Mouse (Mus musculus) C2C12 (cell line): Measurements from ENCODE around the gene Ppp2r5c. TPM values are rescaled to one million over a fixed set of nuclear protein-coding genes. Genes with fewer than 3 reads are reported as not detected.

ENCODE experiments used
- H3K27me3 ChIP-seq: one replicate; pipeline ENCODE4 v1.6.1; 2011; ENCODE audit not compliant: control insufficient read depth, insufficient read depth, insufficient read length
- H3K36me3 ChIP-seq: one replicate; pipeline ENCODE4 v1.6.1; 2011; ENCODE audit not compliant: control insufficient read depth, insufficient read depth
- H3K4me3 ChIP-seq: one replicate; pipeline ENCODE4 v1.5.1; 2011; ENCODE audit warnings: mild to moderate bottlenecking, control low read depth; ENCODE audit not compliant: poor library complexity, insufficient read depth, severe bottlenecking
- H3K79me2 ChIP-seq: one replicate; pipeline ENCODE4 v1.6.1; 2011; ENCODE audit not compliant: control insufficient read depth, insufficient read depth
- H3K79me3 ChIP-seq: one replicate; pipeline ENCODE4 v1.6.1; 2011; ENCODE audit warnings: low read depth, control low read depth
- H3ac ChIP-seq: one replicate; pipeline ENCODE3; 2011; ENCODE audit warnings: low read depth; ENCODE audit not compliant: control insufficient read depth, insufficient read length
- CEBPB ChIP-seq: IDR thresholded peaks from one replicate; pipeline ENCODE4 v1.6.1; 2011; ENCODE audit warnings: low read depth, mild to moderate bottlenecking, control low read depth, moderate library complexity
- CTCF ChIP-seq: IDR thresholded peaks from one replicate; pipeline ENCODE4 v1.5.1; 2011; ENCODE audit not compliant: control insufficient read depth, insufficient read depth, insufficient read length
- FOSL1 ChIP-seq: IDR thresholded peaks from one replicate; pipeline ENCODE4 v1.8.0; 2011; ENCODE audit warnings: mild to moderate bottlenecking, low read length; ENCODE audit not compliant: poor library complexity, insufficient read depth, severe bottlenecking
- MAX ChIP-seq: IDR thresholded peaks from one replicate; pipeline ENCODE4 v1.6.1; 2011; ENCODE audit warnings: mild to moderate bottlenecking, control low read depth
- MYOD1 ChIP-seq: IDR thresholded peaks from one replicate; pipeline ENCODE4 v1.6.1; 2011; ENCODE audit warnings: low read depth; ENCODE audit not compliant: control insufficient read depth, insufficient read length
- MYOG ChIP-seq: IDR thresholded peaks from one replicate; pipeline ENCODE4 v1.6.1; 2011; ENCODE audit not compliant: control insufficient read depth, insufficient read length; ENCODE audit errors: extremely low read depth
- USF1 ChIP-seq: IDR thresholded peaks from one replicate; pipeline ENCODE4 v1.6.1; 2011; ENCODE audit warnings: low read depth, mild to moderate bottlenecking, control low read depth, moderate library complexity
- polyA plus RNA-seq: library from polyadenylated mRNA; unstranded; fragments of >200 nt; fragmentation: generic; extraction: Trizol; gene quantifications from one replicate; pipeline ENCODE4 v1.2.1, GENCODE M21; 2012; ENCODE audit warnings: missing spikeins

Gene Ppp2r5c
- polyA plus RNA-seq, 1 experiment = 35.5 TPM

- no peak for TF ChIP-seq MAX
- no peak for TF ChIP-seq CTCF
- TF ChIP-seq MYOG = no peak
- no peak for TF ChIP-seq USF1
- no peak for TF ChIP-seq CEBPB
- TF ChIP-seq FOSL1 = no peak
- TF ChIP-seq MYOD1 = no peak
- H3K79me2 ChIP-seq = no peaks in the 10 kb centered on the region
- no peak overlapping the region for H3ac ChIP-seq
- no peaks in the 10 kb centered on the region for H3K36me3 ChIP-seq
- H3K27me3 ChIP-seq = no peaks in the 10 kb centered on the region
- H3K4me3 ChIP-seq = no peak overlapping the region
- no peaks in the 10 kb centered on the region for H3K79me3 ChIP-seq
Measured at GRCm38 (mm10) chr12:110478601-110479008, 31.7 kb downstream of the Ppp2r5c start.

- H3K79me3 ChIP-seq = no peaks in the 10 kb centered on the region
- H3K79me2 ChIP-seq = no peaks in the 10 kb centered on the region
- no peaks in the 10 kb centered on the region for H3K27me3 ChIP-seq
- no peaks in the 10 kb centered on the region for H3K36me3 ChIP-seq
- no peak overlapping the region for H3ac ChIP-seq
- H3K4me3 ChIP-seq = no peak overlapping the region
- TF ChIP-seq FOSL1 (no peak), MAX (no peak), CEBPB (no peak), CTCF (no peak), MYOG (no peak), MYOD1 (no peak), USF1 (no peak)
Measured at GRCm38 (mm10) chr12:110479268-110479667, 32.3 kb downstream of the Ppp2r5c start.

- Histone ChIP-seq H3ac (no peak overlapping the region), H3K79me2 (peaks cover 5% of the 10 kb centered on the region), H3K79me3 (no peaks in the 10 kb centered on the region), H3K36me3 (no peaks in the 10 kb centered on the region), H3K27me3 (no peaks in the 10 kb centered on the region), H3K4me3 (no peak overlapping the region)
- TF ChIP-seq USF1 (no peak), MAX (no peak), FOSL1 (no peak), CEBPB (no peak), MYOG (no peak), MYOD1 (no peak), CTCF (no peak)
Measured at GRCm38 (mm10) chr12:110480701-110481100, 33.8 kb downstream of the Ppp2r5c start.

GRCm38 (mm10) chr12:110483761-110484160 is 36.8 kb downstream of the Ppp2r5c start:
- Histone ChIP-seq H3K79me2 (peaks cover 36% of the 10 kb centered on the region), H3K36me3 (no peaks in the 10 kb centered on the region), H3K4me3 (no peak overlapping the region), H3K79me3 (peaks cover 26% of the 10 kb centered on the region), H3K27me3 (no peaks in the 10 kb centered on the region), H3ac (no peak overlapping the region)
- TF ChIP-seq MYOG = no peak
- TF ChIP-seq FOSL1 = no peak
- TF ChIP-seq CEBPB = no peak
- no peak for TF ChIP-seq MYOD1
- TF ChIP-seq USF1 = no peak
- TF ChIP-seq CTCF = no peak
- TF ChIP-seq MAX = no peak

GRCm38 (mm10) chr12:110484824-110485584 is 38.1 kb downstream of the Ppp2r5c start:
- peak overlapping the region; percentile 42 for H3K4me3 ChIP-seq
- peak overlapping the region; percentile 49 for H3ac ChIP-seq
- no peak for TF ChIP-seq CEBPB
- TF ChIP-seq MAX = no peak
- TF ChIP-seq MYOG = no peak
- no peaks in the 10 kb centered on the region for H3K36me3 ChIP-seq
- no peaks in the 10 kb centered on the region for H3K27me3 ChIP-seq
- peaks cover 48% of the 10 kb centered on the region for H3K79me2 ChIP-seq
- peaks cover 38% of the 10 kb centered on the region for H3K79me3 ChIP-seq
